Mouse (Mus musculus): ENCODE measurements around the gene Hsd11b1. TPM values are rescaled to one million over a fixed set of nuclear protein-coding genes. Genes with fewer than 3 reads are reported as not detected.

Hsd11b1 gene
- polyA plus RNA-seq, 1 experiment, result not detected

DNA sequence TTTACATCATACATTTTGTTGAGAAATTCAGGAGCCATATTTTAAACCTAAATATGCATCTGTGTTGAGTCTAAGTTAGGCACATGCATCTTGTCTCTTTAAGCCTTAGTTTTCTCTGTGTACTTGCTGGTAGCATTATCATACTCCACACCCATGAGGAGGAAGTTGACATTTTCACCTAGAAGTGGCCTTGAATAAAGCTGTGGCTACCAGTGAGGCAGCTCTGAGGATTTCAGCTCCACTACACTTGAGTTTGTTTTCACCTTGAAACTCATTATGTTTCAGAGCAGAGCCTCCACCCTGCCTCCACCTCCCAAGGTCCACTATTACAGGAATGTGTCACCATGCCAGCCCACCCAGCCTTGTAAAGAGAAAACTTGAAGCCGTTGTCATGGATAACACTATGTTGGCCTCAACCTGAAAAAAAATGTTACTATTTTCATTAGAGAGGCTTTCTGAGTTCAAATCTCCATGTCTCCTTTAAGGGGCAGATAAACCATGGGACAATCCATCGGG lies 29.7 kb downstream of the Hsd11b1 start:
- Histone ChIP-seq H3K4me1 (ENCODE audit: control insufficient read depth) (no peaks in the 10 kb centered on the region), H3K9me3 (ENCODE audit: control insufficient read depth, low read length) (no peaks in the 10 kb centered on the region), H3K4me3 (replicated peaks) (no peak overlapping the region), H3K27me3 (ENCODE audit: control insufficient read depth) (no peaks in the 10 kb centered on the region), H3K36me3 (ENCODE audit: control insufficient read depth) (no peaks in the 10 kb centered on the region)
- TF ChIP-seq TAL1 (IDR thresholded peaks at IDR 0.05; ENCODE audit: low read length) (no peak), GATA1 (IDR thresholded peaks at IDR 0.05; ENCODE audit: low read length) (no peak)

DNA sequence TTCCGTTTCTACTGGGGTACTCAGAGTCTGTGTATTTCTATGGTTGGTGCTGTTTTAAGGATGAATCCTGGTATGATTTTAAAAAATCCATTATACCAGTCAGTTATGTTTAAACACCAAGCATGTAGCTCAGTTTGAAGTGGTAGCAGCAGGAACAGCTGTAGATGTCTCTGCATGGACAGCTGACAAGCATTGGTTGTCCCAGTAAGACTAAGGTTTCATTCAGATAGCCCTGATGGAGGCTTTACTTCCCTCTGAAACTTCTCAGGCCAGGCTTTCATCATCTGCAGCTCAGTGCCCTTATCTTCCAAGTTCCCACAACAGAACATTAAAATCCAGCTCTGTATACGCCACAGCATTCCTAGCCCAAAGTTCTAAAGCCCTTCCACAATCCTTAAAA lies 31.1 kb downstream of the Hsd11b1 start:
- H3K4me1 ChIP-seq (ENCODE audit: control insufficient read depth), result no peaks in the 10 kb centered on the region
- no peaks in the 10 kb centered on the region for H3K36me3 ChIP-seq (ENCODE audit: control insufficient read depth)
- no peak overlapping the region for H3K4me3 ChIP-seq (replicated peaks)
- H3K9me3 ChIP-seq (ENCODE audit: control insufficient read depth, low read length), result no peaks in the 10 kb centered on the region
- TF ChIP-seq GATA1 (IDR thresholded peaks at IDR 0.05; ENCODE audit: low read length), result no peak
- no peak for TF ChIP-seq TAL1 (IDR thresholded peaks at IDR 0.05; ENCODE audit: low read length)
- no peaks in the 10 kb centered on the region for H3K27me3 ChIP-seq (ENCODE audit: control insufficient read depth)

DNA sequence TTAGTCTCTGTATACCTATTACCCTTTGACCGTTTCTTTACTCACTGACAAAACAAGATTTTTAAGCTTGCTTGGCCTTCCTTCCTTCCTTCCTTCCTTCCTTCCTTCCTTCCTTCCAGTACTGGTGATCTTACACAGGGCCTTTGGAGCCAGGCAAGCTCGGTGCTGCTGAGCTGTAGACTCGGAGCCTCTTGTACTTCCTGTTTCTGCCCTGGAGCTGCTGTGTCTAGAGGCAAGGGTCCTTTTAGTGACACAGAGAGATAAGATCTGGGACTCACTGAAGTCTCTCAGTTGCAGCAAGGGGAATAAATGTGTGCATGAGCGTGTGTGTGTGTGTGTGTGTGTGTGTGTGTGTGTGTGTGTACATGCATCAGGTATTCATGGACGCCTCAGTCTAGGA lies 32.9 kb downstream of the Hsd11b1 start:
- TF ChIP-seq GATA1 (IDR thresholded peaks at IDR 0.05; ENCODE audit: low read length) (no peak), TAL1 (IDR thresholded peaks at IDR 0.05; ENCODE audit: low read length) (no peak)
- H3K4me1 ChIP-seq (ENCODE audit: control insufficient read depth), result no peaks in the 10 kb centered on the region
- no peaks in the 10 kb centered on the region for H3K9me3 ChIP-seq (ENCODE audit: control insufficient read depth, low read length)
- no peak overlapping the region for H3K4me3 ChIP-seq (replicated peaks)
- no peaks in the 10 kb centered on the region for H3K36me3 ChIP-seq (ENCODE audit: control insufficient read depth)
- no peaks in the 10 kb centered on the region for H3K27me3 ChIP-seq (ENCODE audit: control insufficient read depth)

DNA sequence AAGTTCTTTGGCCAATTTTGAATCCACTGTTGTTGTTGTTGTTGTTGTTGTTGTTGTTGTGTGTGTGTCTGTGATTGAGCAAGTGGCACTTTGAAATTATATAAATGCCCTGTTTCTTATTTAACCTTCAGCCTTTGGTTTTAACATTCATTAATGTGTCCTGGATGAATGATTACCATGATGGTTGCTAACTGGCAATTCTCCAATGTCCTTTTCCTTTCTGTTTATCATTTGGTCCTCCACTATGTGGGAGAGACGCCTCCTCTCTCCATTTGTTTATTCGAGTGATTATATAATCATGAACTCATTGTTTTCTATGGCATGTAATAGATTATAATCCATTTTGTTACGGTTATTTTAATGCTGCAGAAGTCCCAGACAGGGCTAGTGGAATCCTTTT lies 33.3 kb downstream of the Hsd11b1 start:
- H3K4me1 ChIP-seq (ENCODE audit: control insufficient read depth), result no peaks in the 10 kb centered on the region
- H3K27me3 ChIP-seq (ENCODE audit: control insufficient read depth), result no peaks in the 10 kb centered on the region
- TF ChIP-seq GATA1 (IDR thresholded peaks at IDR 0.05; ENCODE audit: low read length), result no peak
- TF ChIP-seq TAL1 (IDR thresholded peaks at IDR 0.05; ENCODE audit: low read length), result no peak
- no peaks in the 10 kb centered on the region for H3K9me3 ChIP-seq (ENCODE audit: control insufficient read depth, low read length)
- no peak overlapping the region for H3K4me3 ChIP-seq (replicated peaks)
- H3K36me3 ChIP-seq (ENCODE audit: control insufficient read depth), result no peaks in the 10 kb centered on the region

DNA sequence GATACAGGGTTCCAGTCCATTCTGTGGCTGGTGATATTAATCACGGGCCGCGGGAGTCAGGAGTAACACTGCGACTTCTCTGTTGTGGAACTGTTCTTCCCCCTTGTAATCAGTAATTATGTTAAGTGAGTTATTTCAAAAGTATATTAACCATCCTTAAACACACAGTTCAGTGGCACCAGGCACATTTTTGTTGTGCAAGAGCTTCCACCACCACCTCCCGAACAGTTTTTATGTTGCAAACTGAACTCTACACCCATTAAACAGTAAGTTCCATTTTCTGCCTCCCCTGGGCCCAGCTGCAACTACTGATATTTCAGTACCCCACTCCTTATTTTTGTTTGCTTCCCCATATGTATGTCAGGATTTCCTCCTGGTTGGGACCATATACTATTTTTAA lies 34.3 kb downstream of the Hsd11b1 start:
- H3K27me3 ChIP-seq (ENCODE audit: control insufficient read depth), result no peaks in the 10 kb centered on the region
- no peaks in the 10 kb centered on the region for H3K36me3 ChIP-seq (ENCODE audit: control insufficient read depth)
- TF ChIP-seq GATA1 (IDR thresholded peaks at IDR 0.05; ENCODE audit: low read length) (no peak), TAL1 (IDR thresholded peaks at IDR 0.05; ENCODE audit: low read length) (no peak)
- H3K4me3 ChIP-seq (replicated peaks), result no peak overlapping the region
- no peaks in the 10 kb centered on the region for H3K4me1 ChIP-seq (ENCODE audit: control insufficient read depth)
- no peaks in the 10 kb centered on the region for H3K9me3 ChIP-seq (ENCODE audit: control insufficient read depth, low read length)

DNA sequence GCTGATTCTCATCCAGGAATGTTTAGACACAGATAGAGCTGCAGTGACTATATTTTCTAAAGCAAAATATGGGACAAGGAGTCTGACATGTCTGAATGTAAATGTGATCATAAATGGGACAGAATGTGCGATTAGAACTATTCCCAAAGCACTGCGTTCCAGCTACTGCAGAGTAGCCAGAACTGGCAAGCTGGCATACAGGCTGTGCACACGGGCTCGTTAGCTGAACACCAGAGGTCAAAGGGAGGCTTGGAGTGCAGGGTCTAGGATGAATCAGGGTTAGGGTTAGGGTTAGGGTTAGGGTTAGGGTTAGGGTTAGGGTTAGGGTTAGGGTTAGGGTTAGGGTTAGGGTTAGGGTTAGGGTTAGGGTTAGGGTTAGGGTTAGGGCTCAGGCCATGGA lies 36.3 kb downstream of the Hsd11b1 start:
- Histone ChIP-seq H3K4me1 (ENCODE audit: control insufficient read depth) (no peaks in the 10 kb centered on the region), H3K36me3 (ENCODE audit: control insufficient read depth) (no peaks in the 10 kb centered on the region), H3K4me3 (replicated peaks) (no peak overlapping the region), H3K9me3 (ENCODE audit: control insufficient read depth, low read length) (no peaks in the 10 kb centered on the region), H3K27me3 (ENCODE audit: control insufficient read depth) (no peaks in the 10 kb centered on the region)
- TF ChIP-seq TAL1 (IDR thresholded peaks at IDR 0.05; ENCODE audit: low read length) (no peak), GATA1 (IDR thresholded peaks at IDR 0.05; ENCODE audit: low read length) (no peak)

DNA sequence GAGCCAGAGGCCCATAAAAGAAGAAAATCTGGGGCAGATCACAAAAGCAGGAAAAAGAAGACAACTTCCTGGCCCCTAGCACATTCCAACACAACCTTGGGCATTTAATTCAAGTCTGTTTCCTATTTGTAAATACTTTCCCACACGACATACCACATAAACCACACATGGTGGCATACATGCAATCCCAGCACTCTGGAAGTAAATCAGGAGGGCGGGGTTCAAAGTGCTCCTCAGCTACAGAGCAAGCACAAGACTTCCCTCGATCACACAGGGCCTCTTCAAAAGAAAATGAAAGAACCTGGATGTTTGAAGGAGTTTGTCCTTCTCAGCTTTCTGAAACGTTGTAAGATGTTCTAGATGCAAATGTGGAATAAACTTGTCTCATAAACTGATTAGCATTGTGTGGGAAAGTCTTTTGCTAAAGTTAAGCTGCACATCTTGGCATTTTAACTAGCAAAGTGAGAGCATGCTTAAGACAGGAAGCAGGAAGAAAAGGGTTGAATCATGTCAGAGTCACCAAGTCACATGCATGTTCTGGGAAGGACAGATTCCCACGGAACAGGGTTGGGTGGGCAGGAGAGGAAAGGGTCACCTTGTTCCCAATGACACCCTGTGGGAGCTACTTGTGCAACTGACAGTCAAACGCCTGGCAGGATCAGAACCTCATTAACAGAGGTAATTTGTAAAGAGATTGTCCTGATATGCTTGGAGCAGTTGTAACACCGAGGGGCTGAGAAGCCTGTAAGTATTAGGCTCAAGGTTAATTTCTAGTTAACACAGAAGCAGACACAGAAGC lies 37.0 kb downstream of the Hsd11b1 start:
- Histone ChIP-seq H3K36me3 (ENCODE audit: control insufficient read depth) (no peaks in the 10 kb centered on the region), H3K27me3 (ENCODE audit: control insufficient read depth) (no peaks in the 10 kb centered on the region), H3K4me1 (ENCODE audit: control insufficient read depth) (no peaks in the 10 kb centered on the region), H3K9me3 (ENCODE audit: control insufficient read depth, low read length) (no peaks in the 10 kb centered on the region), H3K4me3 (replicated peaks) (no peak overlapping the region)
- TF ChIP-seq TAL1 (IDR thresholded peaks at IDR 0.05; ENCODE audit: low read length) (no peak), GATA1 (IDR thresholded peaks at IDR 0.05; ENCODE audit: low read length) (no peak)

DNA sequence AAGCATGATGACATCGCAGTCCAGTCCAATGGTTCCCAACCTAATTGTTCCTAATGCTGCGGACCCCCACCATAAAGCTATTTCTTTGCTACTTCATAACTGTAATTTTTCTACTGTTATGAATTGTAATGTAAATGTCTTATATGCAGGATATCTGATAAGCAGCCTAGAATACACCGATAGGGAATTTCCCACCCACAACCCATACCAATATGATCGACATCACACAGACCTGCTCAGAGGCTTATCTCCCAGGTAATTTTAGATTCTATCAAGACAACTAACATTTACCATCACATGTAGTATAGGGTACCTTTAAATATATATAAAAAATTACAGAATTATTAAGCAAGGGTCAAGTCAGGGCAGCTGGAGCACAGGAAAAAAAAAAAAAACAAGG lies 37.8 kb downstream of the Hsd11b1 start:
- H3K4me1 ChIP-seq (ENCODE audit: control insufficient read depth), result no peaks in the 10 kb centered on the region
- H3K36me3 ChIP-seq (ENCODE audit: control insufficient read depth), result no peaks in the 10 kb centered on the region
- H3K9me3 ChIP-seq (ENCODE audit: control insufficient read depth, low read length), result no peaks in the 10 kb centered on the region
- H3K27me3 ChIP-seq (ENCODE audit: control insufficient read depth), result no peaks in the 10 kb centered on the region
- H3K4me3 ChIP-seq (replicated peaks), result no peak overlapping the region
- no peak for TF ChIP-seq GATA1 (IDR thresholded peaks at IDR 0.05; ENCODE audit: low read length)
- TF ChIP-seq TAL1 (IDR thresholded peaks at IDR 0.05; ENCODE audit: low read length), result no peak

DNA sequence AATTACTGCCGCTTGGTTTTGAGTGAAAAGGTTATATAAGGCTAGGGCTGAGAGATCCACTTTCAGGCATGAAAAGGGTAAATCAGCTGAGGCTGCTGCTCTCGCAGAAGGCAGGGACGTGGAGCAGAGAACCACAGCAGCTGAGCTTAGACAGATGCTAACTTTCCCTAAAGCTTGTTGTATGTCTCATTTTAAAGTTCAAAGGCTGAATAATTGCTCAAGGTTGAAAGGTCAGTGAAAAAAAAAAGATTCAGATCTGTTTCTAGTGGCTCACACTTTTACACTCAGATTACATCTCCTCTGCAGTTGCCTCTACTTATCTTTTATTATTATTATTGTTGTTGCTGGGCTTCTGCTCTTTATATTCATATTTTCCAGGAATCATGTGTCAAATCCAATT lies 38.3 kb downstream of the Hsd11b1 start:
- H3K4me1 ChIP-seq (ENCODE audit: control insufficient read depth), result no peaks in the 10 kb centered on the region
- H3K4me3 ChIP-seq (replicated peaks), result no peak overlapping the region
- no peaks in the 10 kb centered on the region for H3K9me3 ChIP-seq (ENCODE audit: control insufficient read depth, low read length)
- no peak for TF ChIP-seq GATA1 (IDR thresholded peaks at IDR 0.05; ENCODE audit: low read length)
- TF ChIP-seq TAL1 (IDR thresholded peaks at IDR 0.05; ENCODE audit: low read length), result no peak
- H3K36me3 ChIP-seq (ENCODE audit: control insufficient read depth), result no peaks in the 10 kb centered on the region
- no peaks in the 10 kb centered on the region for H3K27me3 ChIP-seq (ENCODE audit: control insufficient read depth)
